Mouse (Mus musculus): ENCODE measurements around the gene Lypd5. TPM values are rescaled to one million over a fixed set of nuclear protein-coding genes. Genes with fewer than 3 reads are reported as not detected.
A peak's percentile ranks its signal among the peaks of the same experiment; 100 is the strongest.

Gene Lypd5
- polyA plus RNA-seq, 1 experiment from 2014 or later = not detected

- Histone ChIP-seq H3K36me3 (ENCODE audit: control insufficient read depth, insufficient read depth) (peaks cover 67% of the 10 kb centered on the region), H3K4me3 (ENCODE audit: low read depth, low read length) (no peak overlapping the region), H3K27ac (ENCODE audit: low read length) (peak overlapping the region; percentile 76), H3K4me1 (ENCODE audit: control insufficient read depth, low read depth, low read length) (peaks cover 62% of the 10 kb centered on the region), H3K4me2 (ENCODE audit: low read depth, low read length) (no peak overlapping the region), H3K27me3 (ENCODE audit: control insufficient read depth, insufficient read depth, low read depth, low read length) (no peaks in the 10 kb centered on the region), H3K9ac (ENCODE audit: low read depth, low read length) (peak overlapping the region; percentile 36; the same call in 1 of the 2 replicates), H3K9me3 (replicated peaks; ENCODE audit: control insufficient read depth, low read length) (no peaks in the 10 kb centered on the region)
- 0 out of 2 replicates have a peak, but pooled peaks have one; percentile 16 for ATAC-seq (ENCODE audit: low read depth)
- WGBS (ENCODE audit: insufficient replicate concordance) = 18% methylated on average over 11 of the region's 11 CpGs
These were observed 35.8 kb downstream of the Lypd5 start for GRCm38 (mm10) chr7:24384827-24385226.

GRCm38 (mm10) chr7:24387059-24387556, 38.1 kb downstream of the Lypd5 start:
- H3K4me1 ChIP-seq (ENCODE audit: control insufficient read depth, low read depth, low read length) = peaks cover 50% of the 10 kb centered on the region
- H3K9ac ChIP-seq (ENCODE audit: low read depth, low read length) = no peak overlapping the region
- H3K27me3 ChIP-seq (ENCODE audit: control insufficient read depth, insufficient read depth, low read depth, low read length) = no peaks in the 10 kb centered on the region
- whole genome bisulfite sequencing (ENCODE audit: insufficient replicate concordance) = 29% methylated on average over 10 of the region's 10 CpGs
- H3K4me2 ChIP-seq (ENCODE audit: low read depth, low read length) = no peak overlapping the region
- H3K27ac ChIP-seq (ENCODE audit: low read length) = peak overlapping the region; percentile 35
- peaks cover 45% of the 10 kb centered on the region for H3K36me3 ChIP-seq (ENCODE audit: control insufficient read depth, insufficient read depth)
- no peak overlapping the region for H3K4me3 ChIP-seq (ENCODE audit: low read depth, low read length)
- H3K9me3 ChIP-seq (replicated peaks; ENCODE audit: control insufficient read depth, low read length) = no peaks in the 10 kb centered on the region
- ATAC-seq (ENCODE audit: low read depth) = peak; percentile 17; the same call in 1 of the 2 replicates

GRCm38 (mm10) chr7:24389516-24390187, 40.7 kb downstream of the Lypd5 start:
- H3K4me2 ChIP-seq (ENCODE audit: low read depth, low read length) = no peak overlapping the region
- H3K27me3 ChIP-seq (ENCODE audit: control insufficient read depth, insufficient read depth, low read depth, low read length) = no peaks in the 10 kb centered on the region
- WGBS (ENCODE audit: insufficient replicate concordance) = 34% methylated on average over 13 of the region's 13 CpGs
- H3K9me3 ChIP-seq (replicated peaks; ENCODE audit: control insufficient read depth, low read length) = no peaks in the 10 kb centered on the region
- no peak for ATAC-seq (ENCODE audit: low read depth)
- no peak overlapping the region for H3K4me3 ChIP-seq (ENCODE audit: low read depth, low read length)
- 0 out of 2 replicates have a peak overlapping the region, but pooled peaks have one; percentile 8 for H3K27ac ChIP-seq (ENCODE audit: low read length)
- no peak overlapping the region; the same call in 1 of the 2 replicates for H3K9ac ChIP-seq (ENCODE audit: low read depth, low read length)
- peaks cover 20% of the 10 kb centered on the region for H3K36me3 ChIP-seq (ENCODE audit: control insufficient read depth, insufficient read depth)
- peaks cover 39% of the 10 kb centered on the region for H3K4me1 ChIP-seq (ENCODE audit: control insufficient read depth, low read depth, low read length)

GRCm38 (mm10) chr7:24390512-24390911, 41.5 kb downstream of the Lypd5 start:
- no peak overlapping the region for H3K27ac ChIP-seq (ENCODE audit: low read length)
- no peak overlapping the region for H3K9ac ChIP-seq (ENCODE audit: low read depth, low read length)
- H3K4me1 ChIP-seq (ENCODE audit: control insufficient read depth, low read depth, low read length) = peaks cover 42% of the 10 kb centered on the region
- H3K4me2 ChIP-seq (ENCODE audit: low read depth, low read length) = no peak overlapping the region
- ATAC-seq (ENCODE audit: low read depth) = no peak
- 60% methylated on average over 7 of the region's 7 CpGs for WGBS (ENCODE audit: insufficient replicate concordance)
- no peaks in the 10 kb centered on the region for H3K27me3 ChIP-seq (ENCODE audit: control insufficient read depth, insufficient read depth, low read depth, low read length)
- peaks cover 12% of the 10 kb centered on the region for H3K36me3 ChIP-seq (ENCODE audit: control insufficient read depth, insufficient read depth)
- H3K4me3 ChIP-seq (ENCODE audit: low read depth, low read length) = no peak overlapping the region
- no peaks in the 10 kb centered on the region for H3K9me3 ChIP-seq (replicated peaks; ENCODE audit: control insufficient read depth, low read length)

- H3K4me2 ChIP-seq (ENCODE audit: low read depth, low read length) = no peak overlapping the region
- no peak overlapping the region for H3K4me3 ChIP-seq (ENCODE audit: low read depth, low read length)
- no peak for ATAC-seq (ENCODE audit: low read depth)
- 32% methylated on average over 5 of the region's 5 CpGs for WGBS (ENCODE audit: insufficient replicate concordance)
- H3K9ac ChIP-seq (ENCODE audit: low read depth, low read length) = no peak overlapping the region
- H3K9me3 ChIP-seq (replicated peaks; ENCODE audit: control insufficient read depth, low read length) = no peaks in the 10 kb centered on the region
- H3K27me3 ChIP-seq (ENCODE audit: control insufficient read depth, insufficient read depth, low read depth, low read length) = no peaks in the 10 kb centered on the region
- H3K4me1 ChIP-seq (ENCODE audit: control insufficient read depth, low read depth, low read length) = peaks cover 47% of the 10 kb centered on the region
- no peak overlapping the region for H3K27ac ChIP-seq (ENCODE audit: low read length)
- peaks cover 6% of the 10 kb centered on the region for H3K36me3 ChIP-seq (ENCODE audit: control insufficient read depth, insufficient read depth)
These were observed 42.1 kb downstream of the Lypd5 start for GRCm38 (mm10) chr7:24391077-24391476.

- Histone ChIP-seq H3K4me1 (ENCODE audit: control insufficient read depth, low read depth, low read length) (peaks cover 51% of the 10 kb centered on the region), H3K27ac (ENCODE audit: low read length) (no peak overlapping the region)
- 49% methylated on average over 2 of the region's 2 CpGs for WGBS (ENCODE audit: insufficient replicate concordance)
These were observed 42.7 kb downstream of the Lypd5 start for GRCm38 (mm10) chr7:24391687-24392086.

GRCm38 (mm10) chr7:24394054-24394453, 45.1 kb downstream of the Lypd5 start:
- Histone ChIP-seq H3K9me3 (replicated peaks; ENCODE audit: control insufficient read depth, low read length) (no peaks in the 10 kb centered on the region), H3K4me1 (ENCODE audit: control insufficient read depth, low read depth, low read length) (peaks cover 62% of the 10 kb centered on the region), H3K4me2 (ENCODE audit: low read depth, low read length) (peak overlapping the region; percentile 55), H3K9ac (ENCODE audit: low read depth, low read length) (peak overlapping the region; percentile 52; the same call in 1 of the 2 replicates), H3K36me3 (ENCODE audit: control insufficient read depth, insufficient read depth) (no peaks in the 10 kb centered on the region), H3K27ac (ENCODE audit: low read length) (peak overlapping the region; percentile 91), H3K4me3 (ENCODE audit: low read depth, low read length) (no peak overlapping the region; the same call in 1 of the 2 replicates), H3K27me3 (ENCODE audit: control insufficient read depth, insufficient read depth, low read depth, low read length) (no peaks in the 10 kb centered on the region)
- ATAC-seq (ENCODE audit: low read depth) = 0 out of 2 replicates have a peak, but pooled peaks have one; percentile 23
- WGBS (ENCODE audit: insufficient replicate concordance) = 24% methylated on average over 2 of the region's 3 CpGs

More at GRCm38 (mm10) chr7:24391687-24392086, 42.7 kb downstream of the Lypd5 start:
- no peak overlapping the region for H3K9ac ChIP-seq (ENCODE audit: low read depth, low read length)
- H3K4me3 ChIP-seq (ENCODE audit: low read depth, low read length) = no peak overlapping the region
- no peak overlapping the region for H3K4me2 ChIP-seq (ENCODE audit: low read depth, low read length)
- H3K9me3 ChIP-seq (replicated peaks; ENCODE audit: control insufficient read depth, low read length) = no peaks in the 10 kb centered on the region
- ATAC-seq (ENCODE audit: low read depth) = no peak
- 0 out of 2 replicates have a peak, but pooled peaks cover 2% of the 10 kb centered on the region for H3K36me3 ChIP-seq (ENCODE audit: control insufficient read depth, insufficient read depth)
- H3K27me3 ChIP-seq (ENCODE audit: control insufficient read depth, insufficient read depth, low read depth, low read length) = no peaks in the 10 kb centered on the region

- Histone ChIP-seq H3K9ac (ENCODE audit: low read depth, low read length) (peak overlapping the region; percentile 52), H3K27me3 (ENCODE audit: control insufficient read depth, insufficient read depth, low read depth, low read length) (no peaks in the 10 kb centered on the region), H3K36me3 (ENCODE audit: control insufficient read depth, insufficient read depth) (no peaks in the 10 kb centered on the region), H3K27ac (ENCODE audit: low read length) (peak overlapping the region; percentile 91), H3K9me3 (replicated peaks; ENCODE audit: control insufficient read depth, low read length) (no peaks in the 10 kb centered on the region), H3K4me1 (ENCODE audit: control insufficient read depth, low read depth, low read length) (peaks cover 58% of the 10 kb centered on the region), H3K4me3 (ENCODE audit: low read depth, low read length) (peak overlapping the region; percentile 31), H3K4me2 (ENCODE audit: low read depth, low read length) (peak overlapping the region; percentile 55)
- WGBS (ENCODE audit: insufficient replicate concordance) = 20% methylated on average over 15 of the region's 15 CpGs
- ATAC-seq (ENCODE audit: low read depth) = peak; percentile 16
These were observed 45.6 kb downstream of the Lypd5 start for GRCm38 (mm10) chr7:24394475-24395161.
